Mouse (Mus musculus) liver, embryonic 11.5 days (tissue): ENCODE data around the gene Ube2u. TPM values are rescaled to one million over a fixed set of nuclear protein-coding genes. Genes with fewer than 3 reads are reported as not detected.

Experiments
- ATAC-seq: fragments of 200-750 bp; cut with Nextera tagmentation; replicated peaks from 2 replicates; pipeline ENCODE4 v1.8.0; 2017; ENCODE audit warnings: moderate number of reproducible peaks, mild to moderate bottlenecking, moderate TSS enrichment, moderate library complexity; ENCODE audit not compliant: low FRiP score
- DNase-seq: peaks from one replicate; pipeline ENCODE4 v3.0.0-alpha.2; 2017; ENCODE audit warnings: low spot score
- H3K27ac ChIP-seq: fragments of 300-500 bp; sonication (generic); 2 replicates; pipeline ENCODE4 v1.5.1; 2014; ENCODE audit warnings: mild to moderate bottlenecking, low read depth, low read length, control low read depth
- H3K27me3 ChIP-seq: fragments of 300-500 bp; sonication (generic); replicated peaks from 2 replicates; pipeline ENCODE4 v1.6.1; 2014; ENCODE audit warnings: low read length, mixed read lengths; ENCODE audit not compliant: control insufficient read depth, insufficient read depth
- H3K36me3 ChIP-seq: fragments of 300-500 bp; sonication (generic); 2 replicates; pipeline ENCODE4 v1.6.1; 2014; ENCODE audit warnings: mild to moderate bottlenecking, low read length, moderate library complexity, mixed read lengths; ENCODE audit not compliant: control insufficient read depth, insufficient read depth
- H3K4me1 ChIP-seq: fragments of 300-500 bp; sonication (generic); replicated peaks from 2 replicates; pipeline ENCODE4 v1.6.1; 2014; ENCODE audit warnings: low read length, mixed read lengths; ENCODE audit not compliant: control insufficient read depth, insufficient read depth
- H3K4me2 ChIP-seq: fragments of 300-500 bp; sonication (generic); 2 replicates; pipeline ENCODE4 v1.6.1; 2014; ENCODE audit warnings: mild to moderate bottlenecking, control low read depth, moderate library complexity
- H3K4me3 ChIP-seq: fragments of 300-500 bp; sonication (generic); 2 replicates; pipeline ENCODE4 v1.5.1; 2014; ENCODE audit warnings: low read depth, low read length, control low read depth
- H3K9ac ChIP-seq: fragments of 300-500 bp; sonication (generic); 2 replicates; pipeline ENCODE4 v1.6.1; 2014; ENCODE audit warnings: low read depth, low read length, control low read depth
- H3K9me3 ChIP-seq: fragments of 300-500 bp; sonication (generic); 2 replicates; pipeline ENCODE4 v1.6.1; 2016; ENCODE audit warnings: low read length, inconsistent platforms, mixed read lengths; ENCODE audit not compliant: control insufficient read depth
- WGBS: fragments of 180-500 bp; shearing (Covaris S2); extraction: QIAGEN DNeasy Blood & Tissue Kit; methylation state at CpG from one replicate; pipeline ENCODE4 v1.1.7; 2014; 5-methylcytosine and 5-hydroxymethylcytosine counted together
- polyA plus RNA-seq: library from polyadenylated mRNA; unstranded; fragments of >200 nt; fragmentation: Nextera tagmentation; extraction: Ambion mirVana; gene quantifications from 2 replicates; pipeline ENCODE4 v1.2.1, GENCODE M21; 2014

Gene Ube2u
- polyA plus RNA-seq, 1 experiment from 2014 or later, result 0.25 TPM

- H3K4me3 ChIP-seq, result no peak overlapping the region
- no peak for DNase-seq
- H3K4me2 ChIP-seq, result no peak overlapping the region
- no peak overlapping the region for H3K9ac ChIP-seq
- H3K27me3 ChIP-seq, result no peaks in the 10 kb centered on the region
- WGBS, result 84% methylated on average over 5 of the region's 5 CpGs
- H3K9me3 ChIP-seq, result no peaks in the 10 kb centered on the region
- H3K27ac ChIP-seq, result no peak overlapping the region
- no peak for ATAC-seq
- no peaks in the 10 kb centered on the region for H3K36me3 ChIP-seq
- no peaks in the 10 kb centered on the region for H3K4me1 ChIP-seq
Observed at GRCm38 (mm10) chr4:100596630-100597029, 118.0 kb downstream of the Ube2u start.

GRCm38 (mm10) chr4:100597049-100597448 is 118.4 kb downstream of the Ube2u start:
- Histone ChIP-seq H3K9me3 (no peaks in the 10 kb centered on the region), H3K4me2 (no peak overlapping the region), H3K4me1 (no peaks in the 10 kb centered on the region), H3K27me3 (no peaks in the 10 kb centered on the region), H3K36me3 (no peaks in the 10 kb centered on the region), H3K4me3 (no peak overlapping the region), H3K27ac (no peak overlapping the region), H3K9ac (no peak overlapping the region)
- 82% methylated on average over 4 of the region's 4 CpGs for WGBS
- DNase-seq, result no peak
- ATAC-seq, result no peak
